Mouse (Mus musculus) liver, postnatal 0 days (tissue): ENCODE data around the gene Asf1b. TPM values are rescaled to one million over a fixed set of nuclear protein-coding genes. Genes with fewer than 3 reads are reported as not detected.

ENCODE experiments used
- ATAC-seq: fragments of 200-750 bp; cut with Nextera tagmentation; 2 replicates; pipeline ENCODE4 v1.8.0; 2017; ENCODE audit warnings: mild to moderate bottlenecking, moderate library complexity
- DNase-seq: peaks from one replicate; pipeline ENCODE4 v3.0.0-alpha.2; 2016
- H3K27ac ChIP-seq: fragments of 300-500 bp; sonication (generic); 2 replicates; pipeline ENCODE4 v1.5.1; 2014; ENCODE audit warnings: antibody characterized with exemption, moderate library complexity, mild to moderate bottlenecking, low read depth
- H3K27me3 ChIP-seq: fragments of 300-500 bp; sonication (generic); 2 replicates; pipeline ENCODE4 v1.6.1; 2014; ENCODE audit warnings: low read length, control low read depth, mixed read lengths; ENCODE audit not compliant: insufficient read depth
- H3K36me3 ChIP-seq: fragments of 300-500 bp; sonication (generic); replicated peaks from 2 replicates; pipeline ENCODE4 v1.6.1; 2014; ENCODE audit warnings: mild to moderate bottlenecking, control low read depth, low read length, moderate library complexity, mixed read lengths; ENCODE audit not compliant: insufficient read depth
- H3K4me1 ChIP-seq: fragments of 300-500 bp; sonication (generic); 2 replicates; pipeline ENCODE4 v1.6.1; 2014; ENCODE audit warnings: antibody characterized with exemption, mild to moderate bottlenecking, control low read depth; ENCODE audit not compliant: insufficient read depth
- H3K4me2 ChIP-seq: fragments of 300-500 bp; sonication (generic); 2 replicates; pipeline ENCODE4 v1.6.1; 2014; ENCODE audit warnings: low read depth, mild to moderate bottlenecking, low read length, moderate library complexity, mixed read lengths
- H3K4me3 ChIP-seq: fragments of 300-500 bp; sonication (generic); 2 replicates; pipeline ENCODE4 v1.5.1; 2014; ENCODE audit warnings: low read depth, low read length
- H3K9ac ChIP-seq: fragments of 300-500 bp; sonication (generic); replicated peaks from 2 replicates; pipeline ENCODE4 v1.6.1; 2014; ENCODE audit warnings: mild to moderate bottlenecking, moderate library complexity
- H3K9me3 ChIP-seq: fragments of 300-500 bp; sonication (generic); 2 replicates; pipeline ENCODE4 v1.6.1; 2016; ENCODE audit warnings: mild to moderate bottlenecking, control low read depth, low read length, mixed read lengths
- CTCF ChIP-seq: sonication (generic); IDR thresholded peaks from 2 replicates; pipeline ENCODE4 v1.5.1; 2016; ENCODE audit warnings: antibody characterized with exemption, low read depth
- EP300 ChIP-seq: IDR thresholded peaks from 2 replicates; pipeline ENCODE4 v1.6.1; 2016; ENCODE audit warnings: antibody characterized with exemption, low read depth, mild to moderate bottlenecking
- WGBS: fragments of 180-500 bp; shearing (Covaris S2); extraction: QIAGEN DNeasy Blood & Tissue Kit; methylation state at CpG from one replicate; pipeline ENCODE4 v1.1.7; 2014; ENCODE audit not compliant: insufficient replicate concordance; 5-methylcytosine and 5-hydroxymethylcytosine counted together
- polyA plus RNA-seq: library from polyadenylated mRNA; unstranded; fragments of >200 nt; fragmentation: Nextera tagmentation; extraction: Ambion mirVana; gene quantifications from 2 replicates; pipeline ENCODE4 v1.2.1, GENCODE M21; 2015

Asf1b gene
- polyA plus RNA-seq, 1 experiment from 2014 or later, result 55.4 TPM

- Histone ChIP-seq H3K4me2 (peak overlapping the region; percentile 22; the same call in 1 of the 2 replicates), H3K27me3 (no peaks in the 10 kb centered on the region), H3K27ac (no peak overlapping the region), H3K9ac (no peak overlapping the region), H3K4me3 (no peak overlapping the region), H3K4me1 (peaks cover 32% of the 10 kb centered on the region), H3K36me3 (peaks cover 8% of the 10 kb centered on the region), H3K9me3 (no peaks in the 10 kb centered on the region)
- ATAC-seq (no peak), DNase-seq (peak; percentile 26)
- TF ChIP-seq CTCF, result peak; percentile 50
- no peak for TF ChIP-seq EP300
- 80% methylated on average over 5 of the region's 5 CpGs for WGBS
Measured at GRCm38 (mm10) chr8:83976779-83977350, 21.6 kb downstream of the Asf1b start.

DNA sequence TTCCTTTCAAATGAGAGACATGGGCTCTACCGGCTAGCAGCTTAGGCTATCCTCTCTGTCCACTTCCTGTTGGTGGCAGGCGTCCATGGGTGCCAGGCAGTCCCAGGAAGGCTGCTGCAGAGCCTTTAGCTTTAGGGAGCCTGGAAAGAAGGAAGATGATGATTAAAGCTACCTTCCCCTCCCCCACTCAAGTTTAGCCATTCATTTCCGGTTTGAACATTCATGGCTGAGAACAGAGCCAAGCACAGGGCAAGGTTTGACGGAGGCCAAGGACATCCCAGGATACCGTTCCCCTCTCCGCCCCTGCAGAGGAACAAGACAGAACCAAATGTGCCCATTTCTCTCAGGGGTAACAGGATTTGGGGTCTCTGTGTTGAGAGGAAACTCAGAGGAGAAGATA, 22.3 kb downstream of the Asf1b start:
- no peak for DNase-seq
- H3K4me1 ChIP-seq, result peaks cover 29% of the 10 kb centered on the region
- 45% methylated on average over 6 of the region's 6 CpGs for WGBS

GRCm38 (mm10) chr8:83978200-83978599, 22.9 kb downstream of the Asf1b start:
- Histone ChIP-seq H3K27me3 (no peaks in the 10 kb centered on the region), H3K36me3 (peaks cover 12% of the 10 kb centered on the region), H3K4me2 (no peak overlapping the region), H3K9ac (no peak overlapping the region), H3K4me3 (no peak overlapping the region), H3K4me1 (peaks cover 29% of the 10 kb centered on the region), H3K9me3 (no peaks in the 10 kb centered on the region), H3K27ac (peak overlapping the region; percentile 55)
- no peak for DNase-seq
- TF ChIP-seq EP300 (no peak), CTCF (no peak)
- WGBS, result 82% methylated on average over 9 of the region's 9 CpGs
- no peak for ATAC-seq

More for the DNA sequence above, 22.3 kb downstream of the Asf1b start:
- H3K27ac ChIP-seq, result peak overlapping the region; percentile 55
- peak overlapping the region; percentile 23 for H3K4me2 ChIP-seq
- no peaks in the 10 kb centered on the region for H3K9me3 ChIP-seq
- H3K9ac ChIP-seq, result no peak overlapping the region
- no peak for ATAC-seq
- no peaks in the 10 kb centered on the region for H3K27me3 ChIP-seq
- peaks cover 12% of the 10 kb centered on the region for H3K36me3 ChIP-seq
- no peak overlapping the region for H3K4me3 ChIP-seq
- TF ChIP-seq CTCF (no peak), EP300 (no peak)

GRCm38 (mm10) chr8:83980250-83980649, 24.9 kb downstream of the Asf1b start:
- no peak for ATAC-seq
- Histone ChIP-seq H3K9me3 (no peaks in the 10 kb centered on the region), H3K4me1 (peaks cover 18% of the 10 kb centered on the region), H3K4me2 (no peak overlapping the region), H3K9ac (no peak overlapping the region), H3K27me3 (no peaks in the 10 kb centered on the region), H3K4me3 (no peak overlapping the region), H3K36me3 (peaks cover 22% of the 10 kb centered on the region), H3K27ac (no peak overlapping the region)
- DNase-seq, result no peak
- 73% methylated on average over 1 of the region's 1 CpGs for WGBS
- no peak for TF ChIP-seq EP300
- no peak for TF ChIP-seq CTCF

GRCm38 (mm10) chr8:83980845-83981244, 25.5 kb downstream of the Asf1b start:
- Histone ChIP-seq H3K4me1 (peaks cover 18% of the 10 kb centered on the region), H3K27me3 (no peaks in the 10 kb centered on the region), H3K27ac (no peak overlapping the region), H3K36me3 (peaks cover 22% of the 10 kb centered on the region), H3K9me3 (no peaks in the 10 kb centered on the region), H3K4me2 (no peak overlapping the region), H3K9ac (no peak overlapping the region), H3K4me3 (no peak overlapping the region)
- 74% methylated on average over 8 of the region's 8 CpGs for WGBS
- DNase-seq, result no peak
- no peak for TF ChIP-seq CTCF
- no peak for TF ChIP-seq EP300
- ATAC-seq, result no peak

GRCm38 (mm10) chr8:83981533-83981932, 26.2 kb downstream of the Asf1b start:
- Histone ChIP-seq H3K9me3 (no peaks in the 10 kb centered on the region), H3K4me2 (no peak overlapping the region), H3K9ac (no peak overlapping the region), H3K27ac (no peak overlapping the region), H3K27me3 (no peaks in the 10 kb centered on the region), H3K36me3 (peaks cover 27% of the 10 kb centered on the region), H3K4me3 (no peak overlapping the region), H3K4me1 (peaks cover 18% of the 10 kb centered on the region)
- DNase-seq, result no peak
- ATAC-seq, result no peak
- WGBS, result 88% methylated on average over 7 of the region's 7 CpGs
- TF ChIP-seq EP300, result no peak
- no peak for TF ChIP-seq CTCF
